Mouse (Mus musculus): Measurements from ENCODE around the gene Klhl29. TPM values are rescaled to one million over a fixed set of nuclear protein-coding genes. Genes with fewer than 3 reads are reported as not detected.

The Klhl29 gene
- polyA plus RNA-seq, 1 experiment from 2014 or later, result 2.9 TPM

DNA sequence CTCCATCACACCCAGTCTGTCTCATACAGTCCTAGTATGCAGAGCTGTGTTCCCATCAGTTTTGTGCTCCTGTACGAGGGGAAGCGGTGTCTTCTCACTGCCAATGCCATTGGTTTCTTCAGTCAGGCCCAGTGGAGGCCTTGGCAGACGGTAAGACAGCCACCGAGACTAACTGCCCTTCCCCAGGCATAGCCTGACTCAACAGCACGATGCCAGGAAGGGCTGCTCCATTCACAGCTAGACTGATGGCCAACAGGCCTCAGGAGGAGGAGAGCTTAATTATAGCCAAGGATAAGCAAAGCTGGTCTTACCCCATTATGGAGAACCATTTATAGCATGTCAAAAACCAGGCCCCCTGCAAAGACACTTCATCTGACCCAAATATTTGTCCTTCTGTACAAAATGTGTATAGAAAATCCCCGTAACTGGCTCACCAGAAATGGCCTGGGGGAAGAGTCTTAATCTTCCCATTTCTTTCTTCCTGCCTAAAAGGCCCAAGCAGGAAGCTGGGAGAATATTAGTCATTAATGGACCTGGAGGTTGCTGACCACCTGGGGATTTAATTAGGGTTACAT is 44.9 kb downstream of the Klhl29 start:
- Histone ChIP-seq H3K27ac (replicated peaks; ENCODE audit: low read depth, low read length) (no peak overlapping the region), H3K4me2 (ENCODE audit: low read depth, severe bottlenecking) (no peak overlapping the region), H3K4me3 (ENCODE audit: low read depth, low read length) (no peak overlapping the region), H3K9ac (ENCODE audit: low read length) (no peak overlapping the region), H3K36me3 (ENCODE audit: control insufficient read depth, insufficient read depth, low read length) (no peaks in the 10 kb centered on the region), H3K27me3 (ENCODE audit: control insufficient read depth, insufficient read depth, low read length) (no peaks in the 10 kb centered on the region), H3K4me1 (ENCODE audit: control insufficient read depth, insufficient read depth, low read length) (peaks cover 9% of the 10 kb centered on the region; the same call in 1 of the 2 replicates), H3K9me3 (ENCODE audit: control insufficient read depth, low read length) (no peaks in the 10 kb centered on the region)
- WGBS, result 58% methylated on average over 6 of the region's 6 CpGs
- DNase-seq (ENCODE audit: low spot score), result no peak
- ATAC-seq (ENCODE audit: insufficient number of reproducible peaks, low FRiP score, low TSS enrichment, low read depth), result no peak

DNA sequence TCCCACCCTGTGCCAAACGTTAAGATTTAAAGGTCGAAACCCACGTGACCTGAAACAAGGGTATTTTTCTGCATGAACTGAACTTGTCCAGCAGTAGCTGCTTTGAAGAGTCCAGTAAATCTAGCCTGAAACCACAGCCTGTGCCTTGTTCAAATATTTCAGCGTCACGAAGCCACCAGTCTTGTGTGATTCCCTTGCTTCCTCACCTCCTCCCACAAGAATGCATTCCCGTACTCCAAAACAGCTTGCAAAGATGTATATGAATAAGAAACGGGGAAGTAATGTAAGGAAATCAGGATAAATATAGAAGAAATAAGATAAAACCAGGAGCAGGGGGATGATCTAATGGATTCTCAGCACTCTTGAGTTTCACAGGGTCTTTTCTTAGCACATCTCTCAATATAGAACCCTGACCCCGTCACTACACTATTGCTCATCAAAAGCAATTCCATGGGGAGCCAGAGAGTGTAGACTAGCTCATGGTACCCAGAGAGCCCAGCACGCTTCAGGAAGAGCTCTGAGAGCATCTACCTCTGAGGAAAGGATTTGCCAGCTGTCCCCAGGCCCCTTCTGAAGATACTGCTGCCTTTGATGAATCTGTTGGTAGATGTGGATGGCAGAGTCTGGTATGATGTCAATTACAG is 52.9 kb downstream of the Klhl29 start:
- Histone ChIP-seq H3K4me1 (ENCODE audit: control insufficient read depth, insufficient read depth, low read length) (peaks cover 9% of the 10 kb centered on the region), H3K9ac (ENCODE audit: low read length) (no peak overlapping the region), H3K36me3 (ENCODE audit: control insufficient read depth, insufficient read depth, low read length) (no peaks in the 10 kb centered on the region), H3K27me3 (ENCODE audit: control insufficient read depth, insufficient read depth, low read length) (no peaks in the 10 kb centered on the region), H3K27ac (replicated peaks; ENCODE audit: low read depth, low read length) (no peak overlapping the region), H3K4me2 (ENCODE audit: low read depth, severe bottlenecking) (no peak overlapping the region), H3K4me3 (ENCODE audit: low read depth, low read length) (no peak overlapping the region), H3K9me3 (ENCODE audit: control insufficient read depth, low read length) (no peaks in the 10 kb centered on the region)
- no peak for ATAC-seq (ENCODE audit: insufficient number of reproducible peaks, low FRiP score, low TSS enrichment, low read depth)
- WGBS, result 91% methylated on average over 9 of the region's 9 CpGs
- DNase-seq (ENCODE audit: low spot score), result no peak

DNA sequence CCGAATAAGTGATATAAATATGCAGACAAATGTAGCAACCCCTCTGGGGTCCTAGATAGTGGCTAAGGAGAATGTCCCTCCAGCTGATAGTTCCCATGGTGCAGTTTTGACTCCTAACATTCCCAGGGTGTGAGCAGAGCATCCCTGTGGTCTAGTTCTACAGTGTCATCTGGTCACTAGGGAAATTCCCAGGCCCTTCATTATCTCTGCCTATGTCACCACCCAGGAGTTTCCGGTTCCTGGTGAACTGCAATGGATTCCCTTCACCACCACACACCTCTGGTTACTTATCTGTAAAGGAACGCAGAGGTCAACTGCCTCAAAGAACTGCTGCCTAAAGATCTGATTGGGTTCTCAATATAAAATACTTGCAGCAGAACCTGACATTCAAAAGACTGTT is 54.5 kb downstream of the Klhl29 start:
- no peak overlapping the region for H3K27ac ChIP-seq (replicated peaks; ENCODE audit: low read depth, low read length)
- no peaks in the 10 kb centered on the region for H3K27me3 ChIP-seq (ENCODE audit: control insufficient read depth, insufficient read depth, low read length)
- H3K36me3 ChIP-seq (ENCODE audit: control insufficient read depth, insufficient read depth, low read length), result no peaks in the 10 kb centered on the region
- peaks cover 9% of the 10 kb centered on the region for H3K4me1 ChIP-seq (ENCODE audit: control insufficient read depth, insufficient read depth, low read length)
- H3K4me2 ChIP-seq (ENCODE audit: low read depth, severe bottlenecking), result no peak overlapping the region
- no peaks in the 10 kb centered on the region for H3K9me3 ChIP-seq (ENCODE audit: control insufficient read depth, low read length)
- ATAC-seq (ENCODE audit: insufficient number of reproducible peaks, low FRiP score, low TSS enrichment, low read depth) (no peak), DNase-seq (ENCODE audit: low spot score) (no peak)
- H3K9ac ChIP-seq (ENCODE audit: low read length), result no peak overlapping the region
- WGBS, result 92% methylated on average over 3 of the region's 3 CpGs
- H3K4me3 ChIP-seq (ENCODE audit: low read depth, low read length), result no peak overlapping the region

DNA sequence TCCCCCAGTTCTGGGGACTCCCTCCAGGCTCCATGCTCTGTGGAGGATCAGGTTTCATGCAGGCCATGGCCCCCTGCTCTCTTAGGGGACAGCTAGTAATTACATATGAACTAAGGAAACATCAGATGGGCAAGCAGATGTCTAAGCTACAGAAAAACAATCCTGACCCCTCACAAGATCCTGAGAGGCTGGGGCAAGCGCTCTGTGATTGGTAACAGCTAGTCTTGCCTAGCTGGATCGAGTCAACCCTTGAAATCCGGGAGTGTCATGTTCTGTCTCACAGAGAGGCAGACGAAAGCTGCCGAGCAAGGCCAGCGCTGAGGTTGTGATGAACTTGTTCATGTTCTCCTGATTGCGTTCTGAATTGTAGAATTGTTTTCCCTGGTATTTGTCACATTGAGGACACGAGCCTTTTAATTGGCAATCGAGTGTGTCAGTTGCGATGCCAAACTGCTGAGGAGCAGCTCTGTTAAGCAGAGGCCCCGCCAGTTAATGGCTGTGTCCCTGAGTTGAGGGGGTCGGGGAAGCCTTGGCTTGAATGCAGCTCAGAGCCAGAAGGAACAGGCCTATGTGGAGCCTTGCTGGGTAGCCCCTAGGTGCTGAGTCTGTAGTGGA is 56.0 kb downstream of the Klhl29 start:
- peak; percentile 65; the same call in 1 of the 2 replicates for ATAC-seq (ENCODE audit: insufficient number of reproducible peaks, low FRiP score, low TSS enrichment, low read depth)
- DNase-seq (ENCODE audit: low spot score), result peak; percentile 45
- H3K36me3 ChIP-seq (ENCODE audit: control insufficient read depth, insufficient read depth, low read length), result no peaks in the 10 kb centered on the region
- H3K9ac ChIP-seq (ENCODE audit: low read length), result no peak overlapping the region
- no peak overlapping the region for H3K4me3 ChIP-seq (ENCODE audit: low read depth, low read length)
- H3K4me1 ChIP-seq (ENCODE audit: control insufficient read depth, insufficient read depth, low read length), result peaks cover 9% of the 10 kb centered on the region
- H3K4me2 ChIP-seq (ENCODE audit: low read depth, severe bottlenecking), result no peak overlapping the region; the same call in 1 of the 2 replicates
- 17% methylated on average over 12 of the region's 12 CpGs for WGBS
- H3K27me3 ChIP-seq (ENCODE audit: control insufficient read depth, insufficient read depth, low read length), result no peaks in the 10 kb centered on the region
- no peaks in the 10 kb centered on the region for H3K9me3 ChIP-seq (ENCODE audit: control insufficient read depth, low read length)
- H3K27ac ChIP-seq (replicated peaks; ENCODE audit: low read depth, low read length), result no peak overlapping the region

DNA sequence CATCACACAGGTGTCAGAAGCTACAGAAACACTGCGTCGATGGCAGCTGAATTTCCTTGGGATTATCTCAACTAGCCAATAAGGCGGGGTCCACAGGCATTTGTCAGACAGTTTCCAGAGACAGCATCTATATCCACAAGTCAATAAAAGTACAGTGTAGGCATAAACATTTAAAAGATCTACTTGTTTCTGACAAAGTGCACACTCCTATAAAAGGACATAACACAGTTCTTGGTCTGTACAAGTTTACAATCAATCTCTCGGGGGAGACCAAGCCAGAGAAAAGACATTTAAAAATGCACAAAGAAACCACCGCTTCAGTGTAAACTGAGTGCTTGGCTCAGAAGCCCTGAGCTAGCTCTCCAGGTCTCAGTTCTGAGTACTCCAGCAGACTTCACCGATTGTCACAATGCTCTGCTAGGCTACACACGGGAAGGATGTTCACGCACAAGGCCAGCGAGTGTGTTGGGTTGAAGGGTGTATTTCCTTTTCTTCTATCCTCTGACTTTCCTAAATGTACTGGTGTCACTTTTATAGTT is 59.4 kb downstream of the Klhl29 start:
- Histone ChIP-seq H3K36me3 (ENCODE audit: control insufficient read depth, insufficient read depth, low read length) (no peaks in the 10 kb centered on the region), H3K9me3 (ENCODE audit: control insufficient read depth, low read length) (no peaks in the 10 kb centered on the region), H3K4me3 (ENCODE audit: low read depth, low read length) (no peak overlapping the region), H3K27ac (replicated peaks; ENCODE audit: low read depth, low read length) (no peak overlapping the region), H3K4me2 (ENCODE audit: low read depth, severe bottlenecking) (no peak overlapping the region), H3K4me1 (ENCODE audit: control insufficient read depth, insufficient read depth, low read length) (peaks cover 9% of the 10 kb centered on the region), H3K9ac (ENCODE audit: low read length) (no peak overlapping the region), H3K27me3 (ENCODE audit: control insufficient read depth, insufficient read depth, low read length) (no peaks in the 10 kb centered on the region)
- 90% methylated on average over 9 of the region's 9 CpGs for WGBS
- no peak for ATAC-seq (ENCODE audit: insufficient number of reproducible peaks, low FRiP score, low TSS enrichment, low read depth)
- DNase-seq (ENCODE audit: low spot score), result no peak

DNA sequence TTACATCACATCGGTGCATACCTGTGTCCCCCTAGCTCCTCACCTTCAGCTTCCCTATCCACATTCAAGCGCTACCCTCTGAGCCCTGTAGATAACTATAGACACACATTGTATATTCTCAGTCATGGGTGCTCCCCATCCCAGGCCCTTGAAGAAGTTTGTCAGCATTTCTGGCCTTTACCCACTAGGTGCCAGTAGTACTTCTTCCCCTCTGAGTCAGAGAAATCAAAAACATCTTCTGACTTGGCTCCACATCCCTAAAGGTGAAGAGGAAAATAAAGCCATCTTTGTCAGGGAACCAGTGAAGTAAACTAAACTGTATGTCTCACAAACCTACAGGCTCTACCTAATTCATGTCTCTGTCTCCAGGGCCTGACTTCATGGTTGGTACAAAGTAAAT is 67.6 kb downstream of the Klhl29 start:
- no peak for DNase-seq (ENCODE audit: low spot score)
- Histone ChIP-seq H3K27me3 (ENCODE audit: control insufficient read depth, insufficient read depth, low read length) (no peaks in the 10 kb centered on the region), H3K4me1 (ENCODE audit: control insufficient read depth, insufficient read depth, low read length) (0 out of 2 replicates have a peak, but pooled peaks cover 2% of the 10 kb centered on the region), H3K4me2 (ENCODE audit: low read depth, severe bottlenecking) (no peak overlapping the region), H3K9ac (ENCODE audit: low read length) (no peak overlapping the region), H3K9me3 (ENCODE audit: control insufficient read depth, low read length) (no peaks in the 10 kb centered on the region), H3K36me3 (ENCODE audit: control insufficient read depth, insufficient read depth, low read length) (no peaks in the 10 kb centered on the region), H3K4me3 (ENCODE audit: low read depth, low read length) (no peak overlapping the region), H3K27ac (replicated peaks; ENCODE audit: low read depth, low read length) (no peak overlapping the region)
- WGBS, result 88% methylated on average over 2 of the region's 2 CpGs
- ATAC-seq (ENCODE audit: insufficient number of reproducible peaks, low FRiP score, low TSS enrichment, low read depth), result no peak

DNA sequence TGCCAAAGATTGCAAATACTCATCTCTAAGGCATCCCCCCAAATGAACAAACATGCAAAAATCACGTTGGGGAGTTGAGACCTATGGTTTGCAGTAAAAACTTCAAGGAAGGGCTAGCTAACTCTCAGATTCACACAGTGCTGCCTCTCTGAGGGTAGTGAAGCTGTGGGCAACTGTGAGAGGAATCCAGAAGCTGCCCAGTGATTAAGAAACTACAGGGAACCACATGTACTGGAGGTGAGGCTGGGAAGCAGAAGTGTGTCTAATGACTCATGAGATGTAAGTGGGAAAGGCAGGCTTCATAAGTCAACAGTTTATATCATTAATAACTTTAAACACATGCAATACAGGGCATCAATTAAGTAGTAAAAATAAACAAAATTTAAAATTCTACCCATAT is 70.0 kb downstream of the Klhl29 start:
- Histone ChIP-seq H3K27ac (replicated peaks; ENCODE audit: low read depth, low read length) (no peak overlapping the region), H3K4me1 (ENCODE audit: control insufficient read depth, insufficient read depth, low read length) (0 out of 2 replicates have a peak, but pooled peaks cover 2% of the 10 kb centered on the region), H3K9me3 (ENCODE audit: control insufficient read depth, low read length) (no peaks in the 10 kb centered on the region), H3K27me3 (ENCODE audit: control insufficient read depth, insufficient read depth, low read length) (no peaks in the 10 kb centered on the region), H3K36me3 (ENCODE audit: control insufficient read depth, insufficient read depth, low read length) (no peaks in the 10 kb centered on the region), H3K4me2 (ENCODE audit: low read depth, severe bottlenecking) (no peak overlapping the region), H3K9ac (ENCODE audit: low read length) (no peak overlapping the region), H3K4me3 (ENCODE audit: low read depth, low read length) (no peak overlapping the region)
- no peak for ATAC-seq (ENCODE audit: insufficient number of reproducible peaks, low FRiP score, low TSS enrichment, low read depth)
- 51% methylated on average over 1 of the region's 1 CpGs for WGBS
- no peak for DNase-seq (ENCODE audit: low spot score)

DNA sequence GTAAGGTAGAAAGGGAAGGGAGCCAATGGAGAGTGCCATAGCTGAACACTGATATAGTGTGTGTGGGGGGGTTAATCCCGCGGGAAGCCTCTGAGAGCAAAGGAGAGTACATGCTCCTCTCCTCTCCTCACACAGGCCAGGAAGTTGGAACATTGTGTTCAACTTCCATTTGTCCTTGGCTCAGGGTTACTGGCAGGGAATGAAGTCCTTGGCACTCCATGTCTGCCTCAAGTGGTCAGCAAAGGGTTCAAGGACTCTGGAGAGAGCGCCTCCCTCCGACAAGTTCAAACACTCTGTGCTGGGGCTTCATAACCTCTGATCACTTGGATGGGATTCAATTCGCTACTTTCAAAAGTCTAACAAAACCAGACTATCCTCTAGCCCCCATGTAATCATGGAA is 71.6 kb downstream of the Klhl29 start:
- WGBS, result 88% methylated on average over 5 of the region's 5 CpGs
- Histone ChIP-seq H3K27me3 (ENCODE audit: control insufficient read depth, insufficient read depth, low read length) (no peaks in the 10 kb centered on the region), H3K27ac (replicated peaks; ENCODE audit: low read depth, low read length) (no peak overlapping the region), H3K4me2 (ENCODE audit: low read depth, severe bottlenecking) (no peak overlapping the region), H3K9me3 (ENCODE audit: control insufficient read depth, low read length) (no peaks in the 10 kb centered on the region), H3K4me3 (ENCODE audit: low read depth, low read length) (no peak overlapping the region), H3K4me1 (ENCODE audit: control insufficient read depth, insufficient read depth, low read length) (0 out of 2 replicates have a peak, but pooled peaks cover 2% of the 10 kb centered on the region), H3K36me3 (ENCODE audit: control insufficient read depth, insufficient read depth, low read length) (no peaks in the 10 kb centered on the region), H3K9ac (ENCODE audit: low read length) (no peak overlapping the region)
- ATAC-seq (ENCODE audit: insufficient number of reproducible peaks, low FRiP score, low TSS enrichment, low read depth), result no peak
- no peak for DNase-seq (ENCODE audit: low spot score)

All from limb, embryonic 11.5 days (tissue).